Mouse (Mus musculus) embryonic facial prominence, embryonic 15.5 days (tissue): ENCODE results near the gene Dop1b. TPM values are rescaled to one million over a fixed set of nuclear protein-coding genes. Genes with fewer than 3 reads are reported as not detected.

Experiments
- ATAC-seq: fragments of 200-750 bp; cut with Nextera tagmentation; 2 replicates; pipeline ENCODE4 v1.8.0; 2017; ENCODE audit warnings: low read depth, moderate TSS enrichment; ENCODE audit not compliant: insufficient number of reproducible peaks, low FRiP score, low TSS enrichment
- H3K27ac ChIP-seq: fragments of 300-500 bp; sonication (generic); replicated peaks from 2 replicates; pipeline ENCODE4 v1.5.1; 2015; ENCODE audit warnings: mild to moderate bottlenecking, inconsistent platforms
- H3K27me3 ChIP-seq: fragments of 300-500 bp; sonication (generic); 2 replicates; pipeline ENCODE4 v1.6.1; 2015; ENCODE audit warnings: inconsistent platforms
- H3K36me3 ChIP-seq: fragments of 300-500 bp; sonication (generic); 2 replicates; pipeline ENCODE4 v1.6.1; 2015; ENCODE audit warnings: mild to moderate bottlenecking, inconsistent platforms
- H3K4me1 ChIP-seq: fragments of 300-500 bp; sonication (generic); 2 replicates; pipeline ENCODE4 v1.6.1; 2015; ENCODE audit warnings: inconsistent platforms
- H3K4me2 ChIP-seq: fragments of 300-500 bp; sonication (generic); replicated peaks from 2 replicates; pipeline ENCODE4 v1.6.1; 2015; ENCODE audit warnings: mild to moderate bottlenecking, inconsistent platforms
- H3K4me3 ChIP-seq: fragments of 300-500 bp; sonication (generic); replicated peaks from 2 replicates; pipeline ENCODE4 v1.5.1; 2015; ENCODE audit warnings: mild to moderate bottlenecking, inconsistent platforms
- H3K9ac ChIP-seq: fragments of 300-500 bp; sonication (generic); 2 replicates; pipeline ENCODE4 v1.6.1; 2015; ENCODE audit warnings: inconsistent platforms
- H3K9me3 ChIP-seq: fragments of 300-500 bp; sonication (generic); replicated peaks from 2 replicates; pipeline ENCODE4 v1.6.1; 2016; ENCODE audit warnings: inconsistent platforms
- WGBS: fragments of 180-500 bp; shearing (Covaris S2); methylation state at CpG from one replicate; pipeline ENCODE4 v1.1.7; 2015; 5-methylcytosine and 5-hydroxymethylcytosine counted together
- polyA plus RNA-seq: library from polyadenylated mRNA; unstranded; fragments of >200 nt; fragmentation: Nextera tagmentation; extraction: Ambion mirVana; gene quantifications from 2 replicates; pipeline ENCODE4 v1.2.1, GENCODE M21; 2015

The Dop1b gene
- polyA plus RNA-seq, 1 experiment from 2014 or later = 17.3 TPM

DNA sequence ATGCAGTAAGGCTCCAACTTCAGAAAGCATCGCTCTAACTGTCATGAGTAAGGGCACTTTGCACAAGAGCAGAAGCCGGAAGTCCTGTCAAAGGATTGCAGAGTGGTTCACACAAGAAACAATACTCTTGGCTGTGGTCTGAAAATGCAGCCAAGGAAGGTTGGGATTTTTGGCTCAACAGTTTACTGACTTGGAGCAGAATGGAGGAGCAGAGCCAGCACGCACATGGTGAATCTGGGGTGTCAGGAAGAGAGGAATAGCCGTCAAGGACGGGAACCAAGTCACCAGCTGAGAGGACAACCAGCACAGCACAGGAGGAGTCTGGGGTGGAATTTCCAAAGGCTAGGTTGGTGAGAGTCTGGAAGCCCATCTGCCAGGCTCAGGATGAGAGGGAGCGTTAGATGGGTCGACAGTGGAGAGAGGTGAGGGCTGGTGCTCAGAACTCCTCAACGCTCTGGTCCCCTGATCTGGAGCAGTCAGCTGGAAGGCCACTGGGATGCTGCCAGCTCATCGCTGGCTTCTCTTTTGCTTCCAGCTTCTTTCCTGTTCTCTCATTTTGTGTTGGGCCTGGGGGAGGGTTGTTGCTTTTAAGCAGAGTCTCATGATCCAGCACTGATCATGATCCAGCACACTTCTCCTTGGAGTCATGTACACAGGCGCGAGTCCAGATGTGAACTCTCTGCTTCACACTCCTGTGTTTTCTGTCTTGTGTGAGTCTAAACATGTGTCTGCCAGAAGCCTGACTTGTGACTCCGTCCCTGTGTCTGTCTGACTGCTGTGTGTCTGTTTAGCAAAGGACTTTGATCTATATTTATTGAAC lies 85.5 kb downstream of the Dop1b start:
- Histone ChIP-seq H3K4me2 (no peak overlapping the region), H3K36me3 (no peaks in the 10 kb centered on the region), H3K4me3 (no peak overlapping the region), H3K9ac (no peak overlapping the region), H3K4me1 (peaks cover 24% of the 10 kb centered on the region), H3K27me3 (no peaks in the 10 kb centered on the region), H3K27ac (0 out of 2 replicates have a peak overlapping the region, but pooled peaks have one; percentile 31), H3K9me3 (no peaks in the 10 kb centered on the region)
- 61% methylated on average over 12 of the region's 12 CpGs for WGBS
- ATAC-seq = no peak

DNA sequence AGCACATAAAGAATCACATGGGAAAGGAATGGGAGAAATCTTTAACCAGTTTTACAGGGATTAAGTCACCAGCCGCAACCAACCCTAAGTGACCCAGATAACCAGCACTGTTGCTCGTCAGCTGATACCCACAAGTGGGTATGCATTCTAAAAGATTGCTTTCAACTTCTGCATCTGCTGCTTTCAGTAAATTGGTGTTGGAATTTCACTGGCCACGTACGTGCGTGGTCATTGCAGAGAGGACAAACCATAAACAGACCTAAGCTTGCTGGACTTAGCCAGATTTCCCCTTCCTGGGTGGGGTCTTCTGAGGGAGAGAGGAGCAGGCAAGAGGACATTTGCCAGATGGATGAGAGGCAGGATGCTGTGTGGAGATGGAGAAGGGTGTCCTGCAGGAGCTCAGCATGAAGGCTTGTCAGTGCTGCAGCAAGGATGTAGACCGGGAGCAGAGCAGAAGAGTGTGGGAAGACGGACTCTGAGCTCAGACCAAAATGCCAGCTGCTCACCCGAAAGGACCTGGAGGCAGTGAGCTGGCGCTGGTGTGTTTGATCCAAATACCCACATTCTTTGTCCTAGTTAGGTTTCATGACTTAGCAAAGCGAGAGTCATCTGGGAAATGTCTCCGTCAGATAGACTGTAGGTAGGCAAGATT lies 86.3 kb downstream of the Dop1b start:
- Histone ChIP-seq H3K4me3 (no peak overlapping the region), H3K9ac (no peak overlapping the region), H3K36me3 (no peaks in the 10 kb centered on the region), H3K27ac (peak overlapping the region; percentile 31; the same call in 1 of the 2 replicates), H3K9me3 (no peaks in the 10 kb centered on the region), H3K4me2 (no peak overlapping the region), H3K27me3 (no peaks in the 10 kb centered on the region), H3K4me1 (peaks cover 24% of the 10 kb centered on the region)
- 65% methylated on average over 11 of the region's 11 CpGs for WGBS
- ATAC-seq = no peak

DNA sequence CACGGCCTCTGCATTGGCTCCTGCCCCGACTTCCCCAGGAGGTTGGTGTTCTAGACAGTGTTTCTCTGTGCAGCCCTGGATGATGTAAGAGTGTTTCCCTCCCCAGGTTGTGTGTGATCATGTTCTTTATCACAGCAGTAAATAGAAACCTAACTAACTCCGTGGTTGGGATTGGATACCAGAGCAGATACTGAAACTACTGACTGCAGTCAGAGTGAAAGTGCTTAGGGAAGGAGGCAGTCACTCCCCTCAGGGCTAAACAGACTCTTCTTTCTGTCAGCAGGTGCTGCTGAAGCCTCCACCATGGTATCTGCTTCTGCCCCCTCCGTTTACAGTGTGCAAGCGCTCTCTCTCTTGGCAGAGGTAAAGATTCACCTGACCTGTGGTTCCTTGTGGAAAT lies 86.9 kb downstream of the Dop1b start:
- no peak overlapping the region for H3K9ac ChIP-seq
- ATAC-seq = no peak
- peaks cover 24% of the 10 kb centered on the region for H3K4me1 ChIP-seq
- no peaks in the 10 kb centered on the region for H3K9me3 ChIP-seq
- 64% methylated on average over 5 of the region's 5 CpGs for WGBS
- 0 out of 2 replicates have a peak, but pooled peaks cover 3% of the 10 kb centered on the region for H3K36me3 ChIP-seq
- no peak overlapping the region for H3K4me2 ChIP-seq
- H3K4me3 ChIP-seq = no peak overlapping the region
- H3K27me3 ChIP-seq = no peaks in the 10 kb centered on the region
- H3K27ac ChIP-seq = no peak overlapping the region

DNA sequence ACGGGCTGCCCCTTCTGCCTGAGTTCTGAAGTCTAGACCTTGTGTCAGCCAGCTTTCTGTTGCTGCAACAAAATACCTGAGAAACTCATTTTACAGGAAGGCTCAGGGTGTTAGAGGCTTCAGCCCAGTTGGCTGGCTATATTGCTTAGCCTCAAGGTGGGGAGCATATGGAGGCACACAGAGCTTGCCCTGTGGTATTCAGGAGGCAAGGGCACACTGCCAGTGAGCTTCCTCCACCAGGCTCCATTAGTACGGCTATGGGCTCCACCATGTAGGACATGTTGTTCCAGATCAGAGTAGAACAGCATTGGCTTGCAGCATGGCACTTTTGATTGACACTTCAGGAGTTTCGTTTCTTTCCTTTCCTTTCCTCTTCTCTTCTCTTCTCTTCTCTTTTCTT lies 87.4 kb downstream of the Dop1b start:
- no peak overlapping the region for H3K27ac ChIP-seq
- H3K9ac ChIP-seq = no peak overlapping the region
- 0 out of 2 replicates have a peak, but pooled peaks cover 3% of the 10 kb centered on the region for H3K36me3 ChIP-seq
- H3K4me3 ChIP-seq = no peak overlapping the region
- H3K4me1 ChIP-seq = peaks cover 24% of the 10 kb centered on the region
- no peaks in the 10 kb centered on the region for H3K9me3 ChIP-seq
- no peak overlapping the region for H3K4me2 ChIP-seq
- no peak for ATAC-seq
- WGBS = 87% methylated on average over 3 of the region's 3 CpGs
- no peaks in the 10 kb centered on the region for H3K27me3 ChIP-seq

DNA sequence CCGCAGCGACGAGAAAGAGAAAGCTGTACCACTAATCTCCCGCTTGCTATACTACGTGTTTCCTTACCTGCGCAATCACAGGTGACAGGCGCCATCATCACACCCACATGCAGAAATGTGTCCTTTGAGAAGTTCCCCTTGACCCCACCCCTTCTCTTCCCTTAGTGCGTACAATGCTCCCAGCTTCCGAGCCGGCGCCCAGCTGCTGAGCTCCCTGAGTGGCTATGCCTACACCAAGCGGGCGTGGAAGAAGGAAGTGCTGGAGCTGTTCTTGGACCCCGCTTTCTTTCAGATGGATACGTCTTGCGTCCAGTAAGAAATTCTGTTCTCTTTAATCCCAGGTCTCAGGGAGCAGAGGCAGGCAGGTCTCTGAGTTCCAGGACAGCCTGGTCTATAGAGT lies 88.2 kb downstream of the Dop1b start:
- no peaks in the 10 kb centered on the region for H3K27me3 ChIP-seq
- H3K9me3 ChIP-seq = no peaks in the 10 kb centered on the region
- H3K4me1 ChIP-seq = peaks cover 24% of the 10 kb centered on the region
- no peak overlapping the region for H3K27ac ChIP-seq
- no peak for ATAC-seq
- no peak overlapping the region for H3K9ac ChIP-seq
- no peak overlapping the region for H3K4me3 ChIP-seq
- WGBS = 95% methylated on average over 16 of the region's 16 CpGs
- H3K36me3 ChIP-seq = 0 out of 2 replicates have a peak, but pooled peaks cover 3% of the 10 kb centered on the region
- H3K4me2 ChIP-seq = no peak overlapping the region

DNA sequence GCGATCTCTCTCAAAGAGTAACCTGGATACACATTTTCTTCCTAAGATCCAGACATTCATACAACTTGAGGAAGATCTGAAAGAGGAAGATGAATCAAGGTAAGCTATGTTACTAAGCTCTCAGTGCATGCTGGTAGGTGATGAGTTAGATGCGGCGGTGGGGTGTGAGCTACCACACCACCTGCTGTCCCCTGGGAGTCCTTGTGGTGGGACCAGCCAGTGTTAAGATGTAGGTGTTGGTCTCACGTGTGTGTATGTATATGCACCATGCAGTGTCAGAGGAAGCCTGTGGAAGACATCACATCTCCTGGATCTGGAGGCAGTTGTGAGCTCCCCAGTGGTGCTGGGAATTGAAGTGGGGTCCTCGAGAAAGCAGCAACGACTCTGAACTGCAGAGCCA lies 95.5 kb downstream of the Dop1b start:
- Histone ChIP-seq H3K9ac (no peak overlapping the region), H3K9me3 (0 out of 2 replicates have a peak, but pooled peaks cover 7% of the 10 kb centered on the region), H3K27me3 (no peaks in the 10 kb centered on the region), H3K36me3 (peaks cover 14% of the 10 kb centered on the region), H3K4me3 (no peak overlapping the region), H3K4me1 (peaks cover 25% of the 10 kb centered on the region), H3K27ac (0 out of 2 replicates have a peak overlapping the region, but pooled peaks have one; percentile 35), H3K4me2 (no peak overlapping the region)
- no peak for ATAC-seq
- WGBS = 88% methylated on average over 6 of the region's 6 CpGs

DNA sequence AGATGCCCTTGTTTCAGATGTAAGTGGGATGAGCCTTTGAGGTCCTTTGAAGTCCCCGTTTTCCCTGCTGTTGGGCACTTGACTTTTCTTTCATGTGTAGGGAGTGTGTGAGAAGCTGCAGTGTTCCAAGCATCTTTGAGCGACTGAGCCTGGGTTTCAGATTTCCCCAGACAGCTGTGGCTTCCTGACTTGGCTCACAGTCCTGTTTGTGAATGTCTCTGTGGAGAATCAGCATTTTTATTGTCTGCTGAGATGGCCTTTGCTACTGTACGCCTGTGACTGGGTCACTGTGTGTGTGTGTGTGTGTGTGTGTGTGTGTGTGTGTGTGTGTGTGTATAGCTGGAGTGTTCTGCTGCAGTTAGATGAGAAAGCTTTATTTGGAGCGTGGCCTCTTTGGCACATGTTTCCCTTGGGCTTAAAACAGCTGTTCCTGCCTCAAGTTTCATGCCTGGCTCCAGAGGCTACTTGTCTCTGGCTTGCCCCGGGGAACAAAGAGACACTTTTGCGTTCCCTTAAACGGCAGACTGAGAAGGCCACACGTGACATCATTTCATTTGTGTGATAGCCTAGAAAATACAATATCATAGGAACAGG lies 96.4 kb downstream of the Dop1b start:
- H3K9me3 ChIP-seq = 0 out of 2 replicates have a peak, but pooled peaks cover 7% of the 10 kb centered on the region
- H3K27me3 ChIP-seq = no peaks in the 10 kb centered on the region
- ATAC-seq = peak; percentile 66
- H3K36me3 ChIP-seq = peaks cover 14% of the 10 kb centered on the region
- no peak overlapping the region for H3K4me2 ChIP-seq
- 7% methylated on average over 8 of the region's 8 CpGs for WGBS
- no peak overlapping the region for H3K9ac ChIP-seq
- H3K4me1 ChIP-seq = peaks cover 25% of the 10 kb centered on the region
- peak overlapping the region; percentile 80 for H3K27ac ChIP-seq
- no peak overlapping the region for H3K4me3 ChIP-seq

DNA sequence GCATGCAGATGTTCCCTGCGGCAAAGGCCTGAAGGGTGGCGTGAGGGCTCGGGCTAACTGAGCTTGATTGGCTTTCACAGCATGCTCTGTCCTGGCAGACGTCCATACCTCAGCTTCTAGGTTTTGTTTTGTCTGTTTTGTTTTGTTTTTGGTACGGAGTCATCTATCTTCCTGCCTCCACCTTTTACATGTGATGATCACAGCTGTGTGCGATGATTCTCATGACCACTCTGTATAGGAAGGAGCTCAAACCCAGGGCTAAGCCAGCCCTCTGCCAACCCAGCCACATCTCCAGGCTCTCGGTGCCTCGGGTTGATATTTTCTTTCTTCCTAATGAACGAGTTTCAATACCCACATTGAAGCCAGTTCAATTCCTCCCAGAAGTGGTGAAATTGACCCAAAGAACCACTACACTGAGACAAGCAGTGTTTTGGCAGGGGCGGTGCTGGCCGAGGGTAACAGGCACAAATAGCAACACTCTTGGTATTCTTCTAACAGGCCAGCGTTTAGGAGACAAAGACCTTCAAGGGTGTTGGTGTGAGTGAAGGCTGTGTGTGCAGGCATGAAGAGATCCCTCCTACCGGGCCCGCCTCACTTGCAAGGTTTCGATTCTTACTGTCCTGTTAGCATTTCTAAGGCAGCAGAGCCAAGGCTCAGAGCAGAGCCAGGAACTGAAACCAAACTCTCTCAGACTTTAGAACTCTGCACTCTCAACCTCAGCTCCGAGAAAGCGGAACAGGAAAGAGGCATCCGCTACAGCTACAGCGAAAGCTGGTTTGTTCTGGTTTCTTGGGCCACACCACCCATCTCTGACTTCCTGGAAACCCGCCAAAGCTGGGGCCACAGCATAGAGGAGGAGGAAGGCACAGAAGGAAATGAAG lies 104.4 kb downstream of the Dop1b start:
- no peaks in the 10 kb centered on the region for H3K27me3 ChIP-seq
- H3K9me3 ChIP-seq = 0 out of 2 replicates have a peak, but pooled peaks cover 6% of the 10 kb centered on the region
- H3K36me3 ChIP-seq = peaks cover 6% of the 10 kb centered on the region
- H3K4me1 ChIP-seq = peaks cover 10% of the 10 kb centered on the region
- peak; percentile 70 for ATAC-seq
- H3K4me3 ChIP-seq = no peak overlapping the region
- peak overlapping the region; percentile 80 for H3K27ac ChIP-seq
- WGBS = 61% methylated on average over 20 of the region's 20 CpGs
- H3K9ac ChIP-seq = no peak overlapping the region
- H3K4me2 ChIP-seq = 0 out of 2 replicates have a peak overlapping the region, but pooled peaks have one; percentile 10

DNA sequence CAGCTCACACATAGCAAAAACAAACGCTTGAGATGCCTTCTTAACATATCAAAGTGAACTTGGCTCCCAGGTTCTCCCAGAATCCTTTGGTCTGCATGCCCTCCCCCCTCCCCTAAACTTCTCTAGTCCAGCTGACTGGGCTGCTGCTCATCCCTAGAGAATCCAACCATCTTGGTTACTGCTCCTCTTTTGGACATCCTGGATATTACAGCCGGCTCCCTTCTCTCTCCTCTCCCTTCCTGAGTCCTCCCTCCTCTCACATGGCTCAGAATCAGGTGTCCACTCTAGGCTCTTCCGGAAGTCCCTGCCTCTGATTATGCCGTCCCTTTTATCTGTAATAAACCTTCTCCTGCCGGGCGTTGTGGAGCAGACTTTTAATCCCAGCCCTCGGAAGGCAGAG lies 105.2 kb downstream of the Dop1b start:
- Histone ChIP-seq H3K27me3 (no peaks in the 10 kb centered on the region), H3K4me2 (0 out of 2 replicates have a peak overlapping the region, but pooled peaks have one; percentile 10), H3K9me3 (no peaks in the 10 kb centered on the region), H3K27ac (peak overlapping the region; percentile 80), H3K4me3 (no peak overlapping the region), H3K36me3 (no peaks in the 10 kb centered on the region), H3K4me1 (peaks cover 10% of the 10 kb centered on the region), H3K9ac (no peak overlapping the region)
- ATAC-seq = no peak
- WGBS = 71% methylated on average over 7 of the region's 7 CpGs

DNA sequence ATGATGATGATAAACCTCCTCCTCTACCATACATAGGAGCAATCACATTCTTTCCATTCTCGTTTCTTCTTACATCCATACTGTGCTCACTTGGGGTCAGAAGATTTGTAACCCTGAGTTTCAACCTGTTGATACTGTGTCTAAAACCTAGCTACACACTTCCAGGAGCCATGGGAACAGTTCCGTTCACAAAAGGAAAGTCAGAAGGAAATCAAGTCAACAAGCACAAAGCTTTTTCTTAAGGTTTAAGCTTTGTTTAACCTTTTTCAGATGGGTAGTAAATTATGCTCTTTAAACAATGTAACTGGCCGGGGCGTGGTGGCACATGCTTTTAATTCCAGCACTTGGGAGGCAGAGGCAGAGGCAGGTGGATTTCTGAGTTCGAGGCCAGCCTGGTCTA lies 105.7 kb downstream of the Dop1b start:
- no peaks in the 10 kb centered on the region for H3K36me3 ChIP-seq
- no peak overlapping the region for H3K27ac ChIP-seq
- H3K4me1 ChIP-seq = peaks cover 10% of the 10 kb centered on the region
- H3K27me3 ChIP-seq = no peaks in the 10 kb centered on the region
- no peak overlapping the region for H3K4me3 ChIP-seq
- H3K9ac ChIP-seq = no peak overlapping the region
- H3K9me3 ChIP-seq = no peaks in the 10 kb centered on the region
- no peak overlapping the region for H3K4me2 ChIP-seq
- WGBS = 71% methylated on average over 5 of the region's 5 CpGs
- no peak for ATAC-seq
